Mouse (Mus musculus) stomach, embryonic 15.5 days (tissue): ENCODE measurements at regions not wholly inside any gene's neighbourhood (a gene's known extent, or its start where the extent isn't known, plus 50 kb on each side); places are given as distances from the start of the nearest gene placed in this dataset.

Experiments
- ATAC-seq: fragments of 200-750 bp; cut with Nextera tagmentation; 2 replicates; pipeline ENCODE4 v1.8.0; 2017; ENCODE audit warnings: low read depth, moderate number of reproducible peaks, moderate TSS enrichment; ENCODE audit not compliant: insufficient read depth, low FRiP score
- H3K27ac ChIP-seq: fragments of 300-500 bp; sonication (generic); 2 replicates; pipeline ENCODE4 v1.5.1; 2015; ENCODE audit warnings: mild to moderate bottlenecking, inconsistent platforms
- H3K27me3 ChIP-seq: fragments of 300-500 bp; sonication (generic); replicated peaks from 2 replicates; pipeline ENCODE4 v1.6.1; 2015; ENCODE audit warnings: inconsistent platforms
- H3K36me3 ChIP-seq: fragments of 300-500 bp; sonication (generic); 2 replicates; pipeline ENCODE4 v1.6.1; 2015; ENCODE audit warnings: inconsistent platforms
- H3K4me1 ChIP-seq: fragments of 300-500 bp; sonication (generic); 2 replicates; pipeline ENCODE4 v1.6.1; 2015; ENCODE audit warnings: inconsistent platforms
- H3K4me2 ChIP-seq: fragments of 300-500 bp; sonication (generic); 2 replicates; pipeline ENCODE4 v1.6.1; 2015; ENCODE audit warnings: mild to moderate bottlenecking, inconsistent platforms
- H3K4me3 ChIP-seq: fragments of 300-500 bp; sonication (generic); replicated peaks from 2 replicates; pipeline ENCODE4 v1.5.1; 2015; ENCODE audit warnings: inconsistent platforms
- H3K9ac ChIP-seq: fragments of 300-500 bp; sonication (generic); 2 replicates; pipeline ENCODE4 v1.6.1; 2015; ENCODE audit warnings: inconsistent platforms
- H3K9me3 ChIP-seq: fragments of 300-500 bp; sonication (generic); 2 replicates; pipeline ENCODE4 v1.6.1; 2016; ENCODE audit warnings: inconsistent platforms
- WGBS: fragments of 180-500 bp; shearing (Covaris S2); methylation state at CpG from one replicate; pipeline ENCODE4 v1.1.7; 2015; 5-methylcytosine and 5-hydroxymethylcytosine counted together

DNA sequence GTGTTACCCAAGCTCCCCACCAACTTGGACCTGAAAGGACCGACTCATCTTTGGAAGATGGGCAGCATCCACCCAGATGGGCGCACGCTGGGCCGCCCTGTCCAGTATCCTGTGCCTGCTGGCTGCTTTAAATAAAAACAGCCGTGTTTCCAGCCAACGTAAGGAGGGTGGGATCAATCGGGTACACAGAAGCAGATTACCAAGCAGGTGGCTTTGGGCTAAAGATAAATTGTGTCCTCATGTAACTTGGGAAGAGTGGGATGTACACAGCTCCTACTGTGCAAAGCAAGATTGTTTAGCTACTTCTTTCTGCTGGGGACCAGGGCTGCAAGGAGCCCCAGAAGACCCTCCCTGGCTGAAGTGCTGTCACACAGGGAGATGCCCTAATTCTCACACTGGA lies 310.6 kb upstream of the Dio3 start:
- H3K9me3 ChIP-seq = no peaks in the 10 kb centered on the region
- ATAC-seq = no peak
- WGBS = 84% methylated on average over 7 of the region's 7 CpGs

GRCm38 (mm10) chr12:109971508-109971907 lies 307.4 kb upstream of the Dio3 start:
- WGBS = 49% methylated on average over 3 of the region's 3 CpGs
- no peaks in the 10 kb centered on the region for H3K4me1 ChIP-seq
- no peak overlapping the region for H3K4me3 ChIP-seq
- H3K36me3 ChIP-seq = no peaks in the 10 kb centered on the region
- H3K9ac ChIP-seq = no peak overlapping the region
- no peak overlapping the region for H3K27ac ChIP-seq
- no peak overlapping the region for H3K4me2 ChIP-seq
- no peaks in the 10 kb centered on the region for H3K9me3 ChIP-seq
- no peak for ATAC-seq
- H3K27me3 ChIP-seq = no peaks in the 10 kb centered on the region

More for the DNA sequence above, 310.6 kb upstream of the Dio3 start:
- no peak overlapping the region for H3K4me3 ChIP-seq
- H3K4me1 ChIP-seq = no peaks in the 10 kb centered on the region
- no peak overlapping the region for H3K27ac ChIP-seq
- no peak overlapping the region for H3K9ac ChIP-seq
- no peaks in the 10 kb centered on the region for H3K27me3 ChIP-seq
- no peaks in the 10 kb centered on the region for H3K36me3 ChIP-seq
- no peak overlapping the region for H3K4me2 ChIP-seq

DNA sequence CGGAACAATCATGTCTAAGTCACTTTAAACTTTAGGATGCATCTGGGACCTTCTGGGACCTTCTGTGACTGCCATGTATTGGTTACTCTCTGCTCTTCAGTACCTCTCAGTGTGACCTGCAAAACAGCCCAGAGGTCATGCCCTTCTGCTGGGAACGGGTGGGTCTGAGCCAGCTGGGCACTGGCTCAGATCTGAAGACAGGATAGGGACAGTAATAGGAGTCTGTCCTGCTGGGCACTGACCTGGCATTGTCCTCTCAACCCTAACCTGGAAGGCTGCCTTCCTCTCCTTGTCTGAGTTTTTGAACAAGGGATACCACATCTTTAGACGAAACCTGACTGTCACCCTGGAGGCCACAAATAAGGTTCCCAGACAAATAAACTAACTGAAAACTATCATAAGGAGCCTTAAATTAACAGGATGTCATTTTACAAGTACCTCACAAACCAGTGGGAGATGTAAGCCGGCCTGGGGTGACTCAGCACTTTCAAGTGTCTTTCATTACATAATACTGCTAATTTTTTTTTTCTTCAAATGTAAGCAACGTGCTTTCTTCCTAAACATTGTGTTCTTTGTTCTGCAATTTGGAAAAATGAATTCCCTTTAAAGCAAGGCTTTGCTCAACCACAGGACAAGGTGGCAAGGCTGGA lies 306.4 kb upstream of the Dio3 start:
- no peak for ATAC-seq
- Histone ChIP-seq H3K27me3 (no peaks in the 10 kb centered on the region), H3K4me1 (no peaks in the 10 kb centered on the region), H3K27ac (no peak overlapping the region), H3K4me3 (no peak overlapping the region), H3K4me2 (no peak overlapping the region), H3K9me3 (no peaks in the 10 kb centered on the region), H3K36me3 (no peaks in the 10 kb centered on the region), H3K9ac (no peak overlapping the region)
- 55% methylated on average over 5 of the region's 5 CpGs for WGBS

- Histone ChIP-seq H3K4me3 (no peak overlapping the region), H3K9me3 (no peaks in the 10 kb centered on the region), H3K4me2 (no peak overlapping the region), H3K36me3 (no peaks in the 10 kb centered on the region), H3K27ac (no peak overlapping the region), H3K4me1 (no peaks in the 10 kb centered on the region), H3K27me3 (no peaks in the 10 kb centered on the region), H3K9ac (no peak overlapping the region)
- ATAC-seq = no peak
- WGBS = 74% methylated on average over 4 of the region's 4 CpGs
Measured at GRCm38 (mm10) chr12:109973598-109973997, 305.3 kb upstream of the Dio3 start.

DNA sequence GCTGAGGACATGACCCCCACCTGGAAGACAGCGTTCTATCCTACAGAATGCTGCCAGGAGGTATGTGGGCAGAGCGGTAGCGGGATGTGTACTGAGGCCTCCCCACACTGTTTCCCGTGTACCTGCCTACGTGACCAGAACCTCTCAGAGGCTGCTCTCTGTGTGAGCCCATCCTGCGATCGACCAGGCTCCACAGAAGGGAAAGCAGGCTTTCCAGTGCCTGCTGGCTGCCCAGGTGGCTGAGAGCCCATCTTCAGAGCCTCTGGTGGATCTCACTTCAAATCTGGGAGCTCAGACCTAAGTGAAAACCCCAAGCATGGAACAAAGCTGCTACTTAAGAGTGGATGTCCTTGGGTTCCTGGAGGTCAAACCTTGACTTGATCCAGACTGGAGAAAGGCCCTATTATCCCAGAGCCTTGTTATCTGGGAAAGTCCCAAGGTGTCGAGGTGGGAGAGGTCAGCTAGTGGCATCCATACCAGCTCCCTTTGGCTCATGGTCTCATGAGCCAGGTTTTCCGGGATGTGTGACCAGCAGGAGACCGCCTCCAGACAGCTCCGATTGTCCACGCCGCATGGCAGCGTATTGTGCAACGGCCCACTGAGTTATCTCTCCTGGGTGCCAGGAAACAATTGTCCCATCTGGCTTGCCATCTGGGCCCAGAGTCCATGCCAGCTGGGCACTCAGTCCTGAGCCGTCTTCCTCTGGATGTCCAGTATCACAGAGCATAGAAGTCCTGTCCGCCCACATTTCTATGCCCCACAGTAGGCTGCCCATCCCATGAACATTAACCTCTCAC lies 303.5 kb upstream of the Dio3 start:
- Histone ChIP-seq H3K9me3 (no peaks in the 10 kb centered on the region), H3K4me2 (no peak overlapping the region), H3K27ac (no peak overlapping the region), H3K9ac (no peak overlapping the region), H3K36me3 (no peaks in the 10 kb centered on the region), H3K27me3 (no peaks in the 10 kb centered on the region), H3K4me3 (no peak overlapping the region), H3K4me1 (no peaks in the 10 kb centered on the region)
- ATAC-seq = no peak
- 87% methylated on average over 17 of the region's 17 CpGs for WGBS

DNA sequence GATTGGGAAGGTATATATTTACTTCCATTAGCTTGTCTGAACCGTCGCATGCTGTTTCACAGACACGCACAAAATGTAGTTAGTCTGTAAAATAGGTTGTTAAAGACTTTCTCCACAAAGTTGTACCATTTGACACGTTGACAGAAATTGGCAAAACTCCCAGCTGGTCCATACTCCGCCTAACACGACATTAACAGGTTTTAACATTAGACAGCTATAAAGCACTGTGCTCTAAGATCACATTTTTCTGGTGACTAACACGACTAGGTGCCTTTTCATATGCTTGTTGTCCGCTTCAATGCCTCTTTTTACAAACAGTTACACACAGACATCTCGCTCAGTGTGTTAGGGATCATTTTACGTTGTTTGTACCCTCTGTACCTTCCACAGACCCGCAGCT lies 294.2 kb upstream of the Dio3 start:
- Histone ChIP-seq H3K27ac (no peak overlapping the region), H3K9ac (no peak overlapping the region), H3K27me3 (no peaks in the 10 kb centered on the region), H3K4me3 (no peak overlapping the region), H3K4me2 (no peak overlapping the region), H3K4me1 (no peaks in the 10 kb centered on the region), H3K36me3 (no peaks in the 10 kb centered on the region), H3K9me3 (no peaks in the 10 kb centered on the region)
- 69% methylated on average over 11 of the region's 11 CpGs for WGBS
- no peak for ATAC-seq

DNA sequence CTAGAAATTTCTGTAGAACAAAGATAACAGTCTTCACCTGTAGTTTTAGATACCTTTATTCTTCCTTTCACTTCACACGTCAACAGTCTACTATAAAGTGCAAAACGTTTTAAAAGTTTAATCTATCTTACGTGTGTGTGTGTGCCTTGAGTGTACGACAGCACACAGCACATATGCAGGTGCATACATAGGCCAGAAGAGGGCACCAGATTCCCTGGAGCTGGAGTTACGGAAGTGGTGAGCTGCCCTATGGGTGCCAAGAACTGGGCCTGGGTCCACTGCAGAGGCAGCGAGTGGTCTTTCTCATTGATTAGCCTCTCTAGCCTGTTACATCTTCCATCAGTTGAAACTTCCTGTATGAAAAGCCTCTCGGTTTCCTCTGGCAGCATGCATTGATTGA lies 285.5 kb upstream of the Dio3 start:
- 89% methylated on average over 7 of the region's 7 CpGs for WGBS
- ATAC-seq = no peak
- Histone ChIP-seq H3K36me3 (no peaks in the 10 kb centered on the region), H3K4me2 (no peak overlapping the region), H3K27me3 (no peaks in the 10 kb centered on the region), H3K4me1 (no peaks in the 10 kb centered on the region), H3K9me3 (no peaks in the 10 kb centered on the region), H3K27ac (no peak overlapping the region), H3K4me3 (no peak overlapping the region), H3K9ac (no peak overlapping the region)

DNA sequence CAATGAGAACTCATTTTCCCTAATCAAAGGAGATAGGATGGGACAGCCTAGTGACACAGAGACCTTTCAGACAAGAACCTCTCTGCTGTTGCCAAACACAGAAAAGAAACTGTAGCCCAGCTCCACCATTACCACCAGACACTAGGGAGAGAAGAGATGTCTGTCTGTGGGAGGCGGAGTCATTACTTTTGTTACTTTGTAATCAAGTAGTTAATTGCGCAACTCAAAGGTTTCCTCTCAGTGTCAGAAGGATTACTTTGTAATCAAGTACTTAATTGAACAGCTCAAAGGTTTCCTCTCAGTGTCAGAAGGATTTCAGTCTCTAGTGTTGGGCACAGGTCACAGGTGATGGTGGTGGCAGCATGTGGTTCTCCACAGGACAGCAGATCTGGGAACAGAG lies 276.2 kb upstream of the Dio3 start:
- Histone ChIP-seq H3K27me3 (no peaks in the 10 kb centered on the region), H3K36me3 (no peaks in the 10 kb centered on the region), H3K9ac (no peak overlapping the region), H3K4me3 (no peak overlapping the region), H3K4me2 (no peak overlapping the region), H3K9me3 (no peaks in the 10 kb centered on the region), H3K4me1 (no peaks in the 10 kb centered on the region), H3K27ac (no peak overlapping the region)
- 94% methylated on average over 2 of the region's 2 CpGs for WGBS
- no peak for ATAC-seq

DNA sequence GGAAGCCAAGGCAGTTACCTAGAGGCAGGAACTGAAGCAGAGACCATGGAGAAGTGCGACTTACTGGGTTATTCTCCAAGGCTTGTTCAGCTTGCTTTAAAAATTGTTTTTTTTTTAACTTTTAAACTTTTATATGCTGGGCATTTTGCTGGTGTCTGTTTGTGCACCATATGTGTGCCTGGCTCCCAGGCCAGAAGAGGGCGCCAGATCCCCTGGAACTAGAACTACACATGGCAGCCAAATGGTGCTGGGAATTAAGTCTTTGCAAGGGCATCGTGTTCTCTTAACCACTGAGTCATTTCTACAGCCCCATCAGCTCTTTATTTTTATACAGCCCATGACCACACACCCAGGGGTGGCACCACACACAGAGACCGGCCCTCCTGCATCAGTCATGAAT lies 269.7 kb upstream of the Dio3 start:
- H3K9me3 ChIP-seq = no peaks in the 10 kb centered on the region
- H3K9ac ChIP-seq = no peak overlapping the region
- no peak overlapping the region for H3K4me2 ChIP-seq
- H3K4me3 ChIP-seq = no peak overlapping the region
- no peaks in the 10 kb centered on the region for H3K27me3 ChIP-seq
- 45% methylated on average over 4 of the region's 4 CpGs for WGBS
- no peaks in the 10 kb centered on the region for H3K36me3 ChIP-seq
- H3K27ac ChIP-seq = no peak overlapping the region
- no peak for ATAC-seq
- H3K4me1 ChIP-seq = no peaks in the 10 kb centered on the region

DNA sequence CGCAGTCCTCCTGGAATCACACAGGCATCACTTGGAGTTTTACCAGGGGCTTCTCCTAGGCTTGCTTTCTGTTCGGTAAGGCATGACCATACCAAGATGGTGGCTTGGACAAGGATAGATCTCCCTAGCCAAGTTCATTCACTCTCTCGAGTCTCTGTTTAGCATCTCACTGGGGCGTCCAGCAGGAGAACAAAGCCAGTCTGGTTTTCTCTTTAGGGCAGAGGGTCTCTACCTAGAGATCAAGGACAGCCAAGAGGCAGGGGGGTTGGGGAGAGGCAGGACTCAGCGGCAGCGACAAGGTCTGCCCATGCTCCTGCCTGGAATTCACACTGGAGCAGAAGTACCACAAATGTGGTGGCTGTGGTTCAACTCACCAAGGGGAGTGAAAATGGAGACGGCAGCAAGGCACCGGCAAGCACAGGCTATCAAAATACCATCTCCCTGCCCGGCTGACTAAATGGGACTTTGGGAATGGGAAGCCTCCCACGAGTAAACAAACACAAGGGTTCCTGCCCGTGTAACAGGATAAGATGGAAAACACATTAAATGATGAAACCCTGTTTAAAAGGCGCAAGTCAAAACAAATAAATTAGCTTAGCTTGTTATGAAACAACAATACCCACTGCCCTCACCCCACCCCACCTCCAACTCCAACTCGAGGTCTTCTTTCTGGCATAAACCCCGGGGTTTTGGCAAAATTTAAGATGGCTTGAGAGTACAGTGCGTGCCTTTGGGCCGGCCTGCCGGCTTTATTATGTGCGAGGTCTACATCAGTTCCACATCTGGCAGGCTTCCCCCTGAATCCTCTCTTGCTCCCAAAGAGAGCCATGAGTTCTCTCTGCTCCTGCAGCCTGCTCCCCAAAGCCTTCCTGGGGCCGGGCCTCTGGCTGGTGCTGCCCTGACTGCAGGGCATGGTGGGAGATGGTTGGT lies 258.1 kb upstream of the Dio3 start:
- Histone ChIP-seq H3K36me3 (no peaks in the 10 kb centered on the region), H3K4me3 (no peak overlapping the region), H3K9ac (no peak overlapping the region), H3K4me1 (no peaks in the 10 kb centered on the region), H3K27ac (no peak overlapping the region), H3K9me3 (no peaks in the 10 kb centered on the region), H3K4me2 (no peak overlapping the region), H3K27me3 (no peaks in the 10 kb centered on the region)
- no peak for ATAC-seq
- WGBS = 56% methylated on average over 19 of the region's 19 CpGs

GRCm38 (mm10) chr12:110021690-110022089 lies 257.2 kb upstream of the Dio3 start:
- H3K36me3 ChIP-seq = no peaks in the 10 kb centered on the region
- no peak for ATAC-seq
- WGBS = 66% methylated on average over 12 of the region's 12 CpGs
- no peaks in the 10 kb centered on the region for H3K9me3 ChIP-seq
- no peak overlapping the region for H3K4me2 ChIP-seq
- no peak overlapping the region for H3K27ac ChIP-seq
- H3K4me1 ChIP-seq = no peaks in the 10 kb centered on the region
- H3K27me3 ChIP-seq = no peaks in the 10 kb centered on the region
- no peak overlapping the region for H3K4me3 ChIP-seq
- H3K9ac ChIP-seq = no peak overlapping the region

- H3K9me3 ChIP-seq = no peaks in the 10 kb centered on the region
- H3K36me3 ChIP-seq = no peaks in the 10 kb centered on the region
- no peak overlapping the region for H3K9ac ChIP-seq
- 58% methylated on average over 6 of the region's 6 CpGs for WGBS
- H3K4me3 ChIP-seq = no peak overlapping the region
- H3K27ac ChIP-seq = no peak overlapping the region
- no peaks in the 10 kb centered on the region for H3K27me3 ChIP-seq
- no peak overlapping the region for H3K4me2 ChIP-seq
- no peak for ATAC-seq
- no peaks in the 10 kb centered on the region for H3K4me1 ChIP-seq
Measured at GRCm38 (mm10) chr12:110022631-110023030, 256.2 kb upstream of the Dio3 start.
